Mouse (Mus musculus): ENCODE results near the gene Vps26a.

DNA sequence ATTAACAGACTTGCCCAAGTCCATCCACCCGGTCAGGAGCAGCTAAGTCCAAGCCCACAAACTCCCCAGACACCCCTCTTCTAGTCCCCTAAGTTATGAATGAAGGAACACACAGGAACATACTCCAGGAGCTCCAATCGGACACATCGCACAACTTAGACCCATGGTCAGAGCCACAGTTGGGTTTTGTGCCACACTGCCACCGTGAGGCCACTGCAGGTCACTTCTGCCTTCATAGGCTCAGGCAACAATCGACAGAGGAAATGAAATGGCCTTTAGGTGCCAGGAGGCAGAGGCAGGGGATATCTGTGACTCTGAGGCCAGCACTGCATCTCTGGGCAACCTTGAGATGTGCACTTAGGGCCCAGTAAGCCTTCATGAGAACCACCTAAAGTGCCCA lies 75.7 kb downstream of the Vps26a start:
- TF ChIP-seq CTCF (IDR thresholded peaks at IDR 0.05; ENCODE audit: low read depth, low read length) (peak; percentile 96), POLR2A (IDR thresholded peaks at IDR 0.05; ENCODE audit: insufficient read depth, low read length) (no peak)

Data from ES-Bruce4 (cell line).